Mouse (Mus musculus) right cerebral cortex, postnatal 25 days (tissue): ENCODE data around the gene Fyb.

Source experiments
- DNase-seq: peaks from one replicate; pipeline ENCODE4 v3.0.0; 2022

Fyb gene

GRCm38 (mm10) chr15:6522653-6523167 lies at the start of gene Fyb:
TSS of gene Fyb (plus strand) at chr15:6522853.
- DNase-seq, result no peak

- no peak for DNase-seq
Observed at GRCm38 (mm10) chr15:6483561-6483960, 39.1 kb upstream of the Fyb start.

DNA sequence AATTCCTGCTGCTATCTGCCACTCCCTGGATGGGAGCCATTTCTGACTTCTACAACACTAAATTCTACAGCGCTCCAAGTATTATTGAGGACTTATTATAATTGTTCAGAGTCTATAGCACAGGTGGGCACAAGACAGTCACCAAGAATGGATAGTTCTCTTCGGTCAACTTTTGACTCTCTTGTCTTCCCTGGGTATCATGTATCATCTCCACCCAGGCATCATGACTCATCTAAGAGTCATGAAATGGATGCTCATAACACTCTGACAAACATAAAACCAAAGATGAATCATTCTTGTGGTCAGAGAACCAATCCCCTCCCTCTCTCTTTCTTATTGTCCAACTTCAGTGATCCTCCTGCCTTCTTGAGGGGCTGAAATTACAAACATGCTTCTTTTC lies 30.3 kb upstream of the Fyb start:
- no peak for DNase-seq

- no peak for DNase-seq
Observed at GRCm38 (mm10) chr15:6498396-6499070, 24.1 kb upstream of the Fyb start.

DNA sequence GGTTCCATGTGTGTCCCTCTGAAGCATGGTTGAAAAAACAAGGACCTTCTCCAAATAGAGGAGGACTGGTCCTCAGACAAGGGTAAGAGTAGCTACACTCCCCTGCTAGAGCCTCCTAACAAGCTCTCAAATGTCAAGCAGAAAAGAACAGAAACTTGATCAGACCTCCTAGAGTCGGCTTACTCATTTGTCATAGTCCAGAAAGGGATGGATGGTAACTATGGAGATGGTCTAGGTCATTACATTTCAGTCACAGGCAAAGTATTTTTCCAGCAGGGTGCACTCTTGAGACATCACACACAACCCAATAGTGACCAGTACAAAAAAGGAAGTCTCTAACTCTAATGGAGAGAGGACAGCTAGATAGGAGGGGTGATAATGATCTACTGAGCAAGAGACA lies 21.9 kb upstream of the Fyb start:
- DNase-seq, result no peak

GRCm38 (mm10) chr15:6517525-6517924 lies 5.1 kb upstream of the Fyb start:
- no peak for DNase-seq

DNA sequence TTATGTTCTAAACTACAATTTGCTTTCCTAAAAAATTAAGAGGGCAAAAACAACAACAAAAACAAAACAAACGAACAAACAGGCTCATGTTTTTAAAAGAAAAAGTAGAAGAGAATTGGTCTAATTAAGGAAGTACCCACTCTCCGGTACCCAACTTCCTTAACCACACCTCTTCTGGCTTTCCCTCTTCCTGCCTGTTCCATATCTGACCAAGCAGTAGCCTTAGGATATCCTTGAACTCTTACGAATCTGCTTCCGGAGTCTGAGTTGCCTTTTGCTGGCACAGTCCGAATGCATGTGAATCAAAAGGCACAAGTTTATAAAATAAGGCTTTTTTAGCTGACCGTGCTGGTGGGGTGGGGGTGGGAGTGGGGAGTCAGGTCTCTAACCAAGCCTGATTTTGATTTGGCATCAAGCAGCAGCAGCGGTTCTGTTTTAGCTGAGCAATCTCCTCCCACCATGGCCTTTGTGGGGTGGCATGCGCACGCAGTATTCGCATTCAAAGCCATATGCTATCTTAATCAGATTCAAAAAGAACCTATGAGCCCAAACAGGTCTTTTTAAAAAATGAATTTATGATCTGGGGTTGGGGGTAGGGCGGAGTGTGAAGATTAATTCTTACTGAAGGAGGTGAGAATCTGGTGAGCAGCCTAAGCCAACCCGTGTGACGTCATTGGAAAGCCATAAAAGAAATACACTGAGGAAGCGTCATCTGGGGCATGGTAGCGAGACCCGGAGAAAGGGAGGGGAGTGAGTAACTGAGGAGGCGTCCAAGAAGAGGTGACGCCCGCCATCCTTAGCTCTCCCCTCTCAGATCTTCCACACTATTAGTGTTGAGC lies 3.0 kb upstream of the Fyb start:
- no peak for DNase-seq

GRCm38 (mm10) chr15:6520505-6521155 lies 2.0 kb upstream of the Fyb start:
- no peak for DNase-seq

DNA sequence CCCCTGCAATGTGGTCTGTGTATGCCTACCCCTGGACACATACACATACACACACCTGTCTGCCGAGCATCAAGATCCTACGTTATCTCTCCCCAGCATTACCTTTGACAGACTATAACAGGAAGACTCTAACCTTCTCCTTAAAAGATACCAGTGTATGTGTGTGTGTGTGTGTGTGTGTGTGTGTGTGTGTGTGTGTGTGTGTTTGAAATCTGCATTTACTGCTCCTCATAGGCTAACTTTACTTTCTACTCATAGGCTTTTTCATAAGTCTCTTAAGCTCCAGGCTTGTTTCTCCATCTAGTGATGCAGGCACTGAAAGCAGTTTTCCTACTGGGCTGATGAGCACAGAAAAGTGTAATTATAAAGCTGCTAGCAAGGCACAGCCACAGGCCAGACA lies 2.1 kb downstream of the Fyb start:
- no peak for DNase-seq

DNA sequence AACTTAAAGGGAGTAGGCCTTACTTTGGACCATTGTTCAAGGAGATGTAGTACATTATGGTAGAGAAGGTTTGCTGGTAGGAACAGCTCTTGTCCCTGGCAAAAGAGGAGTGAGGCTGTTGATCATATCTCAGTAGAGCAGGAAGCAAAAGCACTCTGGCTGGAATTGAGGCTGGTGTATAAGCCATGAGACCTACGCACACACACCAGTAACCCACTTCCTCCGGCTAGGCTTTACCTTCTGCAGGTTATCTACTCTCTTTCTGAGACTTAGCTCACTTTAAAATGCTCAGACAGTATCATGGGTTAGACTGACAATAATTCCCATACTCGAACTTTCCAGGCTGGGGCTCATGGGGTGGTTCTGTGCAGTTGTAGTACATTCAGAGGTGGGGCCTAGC lies 2.7 kb downstream of the Fyb start:
- DNase-seq, result no peak

- DNase-seq, result no peak
Observed at GRCm38 (mm10) chr15:6533858-6534343, 11.2 kb downstream of the Fyb start.

GRCm38 (mm10) chr15:6534592-6534991 lies 11.9 kb downstream of the Fyb start:
- DNase-seq, result no peak

- no peak for DNase-seq
Observed at GRCm38 (mm10) chr15:6539639-6540338, 17.1 kb downstream of the Fyb start.

DNA sequence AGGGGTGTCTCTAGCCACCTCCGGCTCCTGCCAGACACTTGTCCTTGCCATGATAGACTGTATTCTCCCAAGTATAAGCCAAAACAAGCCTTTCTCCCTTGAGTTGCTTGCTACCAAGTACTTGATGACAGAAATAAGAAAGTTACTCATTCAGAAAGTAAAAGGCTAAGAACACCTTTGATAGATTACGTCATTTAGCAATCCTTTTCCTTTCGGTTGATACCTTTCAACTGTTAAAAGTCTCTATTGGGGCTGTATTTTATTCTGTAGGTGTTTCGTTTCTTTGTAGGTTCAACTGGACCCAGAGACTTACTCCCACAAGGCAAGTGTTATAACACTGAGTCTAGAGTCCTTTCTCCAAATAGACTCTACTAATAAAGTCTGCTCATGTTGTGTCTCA lies 26.3 kb downstream of the Fyb start:
- no peak for DNase-seq

- no peak for DNase-seq
Observed at GRCm38 (mm10) chr15:6551875-6552274, 29.2 kb downstream of the Fyb start.

DNA sequence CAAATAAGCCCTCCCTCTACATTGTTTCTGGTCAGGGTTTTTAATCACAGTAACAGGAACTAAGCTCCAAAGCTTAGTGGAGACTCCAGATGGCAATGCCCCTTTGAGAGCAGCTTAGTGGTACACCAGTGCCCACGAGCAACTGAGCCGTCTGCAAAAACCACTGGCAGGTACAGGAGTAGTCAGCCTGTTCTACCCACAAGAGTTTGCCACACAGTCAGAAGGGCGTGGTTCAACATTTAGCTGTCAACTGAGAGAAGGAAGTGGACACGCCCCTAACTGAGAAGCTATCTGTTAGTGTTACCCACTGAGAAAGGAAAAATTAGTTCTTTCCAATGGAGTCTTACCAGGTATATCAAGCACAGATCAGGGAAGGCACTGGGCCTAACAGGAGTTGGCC lies 32.1 kb downstream of the Fyb start:
- DNase-seq, result no peak

DNA sequence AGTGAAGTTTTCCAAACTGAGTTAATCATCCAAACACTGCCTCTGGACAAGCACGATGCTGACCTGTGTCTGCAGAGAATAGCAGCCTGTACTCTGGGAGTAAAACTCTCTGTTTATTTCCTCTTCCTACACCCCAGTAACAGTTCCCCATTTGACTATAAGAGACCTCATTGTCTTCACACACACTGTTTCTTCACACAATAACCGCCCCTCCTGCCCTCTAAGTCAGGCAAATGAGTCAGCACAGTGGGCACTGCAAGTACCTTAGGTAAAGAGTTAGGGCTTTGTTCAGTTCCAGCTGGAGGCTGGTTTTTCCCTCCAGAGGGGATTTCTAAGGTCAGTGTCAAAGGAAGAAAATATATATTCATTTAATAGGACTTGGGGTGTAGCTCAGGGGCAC lies 32.9 kb downstream of the Fyb start:
- no peak for DNase-seq

DNA sequence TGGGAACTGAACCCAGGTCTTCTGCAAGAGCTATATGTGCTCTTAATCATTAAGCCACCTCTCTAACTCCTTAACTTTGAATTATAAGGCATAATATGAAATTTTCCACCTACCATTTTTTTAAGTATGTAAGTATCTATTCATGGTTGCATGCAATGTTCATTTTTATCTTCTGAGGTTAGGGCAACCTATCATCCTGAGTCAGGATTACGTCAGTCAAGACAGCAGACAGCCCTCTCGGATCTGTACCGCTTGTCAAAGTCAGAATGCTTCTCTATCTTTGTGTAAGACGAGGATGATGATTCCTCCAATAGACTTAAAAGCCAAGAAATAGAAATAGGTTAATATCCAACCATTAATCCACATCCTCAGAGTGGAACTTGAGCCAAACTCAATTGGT lies 33.6 kb downstream of the Fyb start:
- no peak for DNase-seq

DNA sequence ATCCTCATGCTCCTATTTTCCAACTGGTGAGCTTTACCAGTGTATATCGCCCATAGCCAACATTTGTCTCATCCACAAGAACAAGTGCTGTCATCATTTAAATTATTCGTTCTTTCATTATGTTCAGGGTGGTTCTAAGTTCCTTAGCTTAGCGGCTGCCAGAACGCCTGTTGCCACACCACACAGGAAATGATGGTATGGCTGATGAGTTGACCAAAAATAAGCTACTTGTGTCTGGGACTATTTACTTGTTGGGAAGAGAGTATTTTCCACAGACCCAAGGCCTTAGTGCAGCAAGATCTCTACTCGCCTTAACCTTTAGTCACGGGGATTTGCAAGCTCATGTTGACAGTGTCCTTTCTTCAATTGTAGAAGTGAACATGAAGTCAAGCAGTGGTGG lies 34.3 kb downstream of the Fyb start:
- no peak for DNase-seq

DNA sequence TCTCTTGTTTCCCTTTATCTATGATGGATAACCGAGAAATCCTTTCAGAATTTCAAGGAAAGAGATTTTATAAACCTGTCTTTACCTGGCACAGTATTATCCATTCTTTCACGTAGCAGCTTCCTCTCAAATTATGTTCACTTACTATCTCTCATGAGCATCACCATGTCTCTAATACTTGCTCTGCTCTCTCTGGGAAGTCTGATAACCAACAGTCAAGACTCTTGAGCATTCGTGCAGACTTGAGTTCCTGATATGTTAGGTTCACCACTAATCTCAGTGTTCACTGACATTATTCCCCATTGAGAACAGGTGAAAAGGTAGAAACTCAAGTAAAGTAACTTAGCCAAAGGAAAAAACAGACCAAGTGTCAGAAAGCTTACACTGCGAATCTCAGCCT lies 34.9 kb downstream of the Fyb start:
- no peak for DNase-seq

GRCm38 (mm10) chr15:6559188-6559587 lies 36.5 kb downstream of the Fyb start:
- DNase-seq, result no peak

- no peak for DNase-seq
Observed at GRCm38 (mm10) chr15:6560696-6561095, 38.0 kb downstream of the Fyb start.

GRCm38 (mm10) chr15:6562161-6562560 lies 39.5 kb downstream of the Fyb start:
- DNase-seq, result no peak
